Mouse (Mus musculus) layer of hippocampus, adult 9-11 months (tissue): ENCODE data around the gene Wars2.

Source experiments
- DNase-seq: peaks from one replicate; pipeline ENCODE4 v3.0.0; 2022

Wars2 gene

GRCm38 (mm10) chr3:99277973-99278580, 137.2 kb downstream of the Wars2 start:
- DNase-seq = no peak

- DNase-seq = no peak
These were observed 138.8 kb downstream of the Wars2 start for GRCm38 (mm10) chr3:99279718-99280117.

- no peak for DNase-seq
These were observed 140.6 kb downstream of the Wars2 start for GRCm38 (mm10) chr3:99281453-99281852.

- DNase-seq = no peak
These were observed 147.4 kb downstream of the Wars2 start for GRCm38 (mm10) chr3:99288302-99288701.
